Mouse (Mus musculus): ENCODE measurements at regions not wholly inside any gene's neighbourhood (a gene's known extent, or its start where the extent isn't known, plus 50 kb on each side); places are given as distances from the start of the nearest gene placed in this dataset.

- Histone ChIP-seq H3K9me3 (replicated peaks; ENCODE audit: insufficient read depth, low read length) (no peaks in the 10 kb centered on the region), H3K79me2 (ENCODE audit: control insufficient read depth, insufficient read depth, low read length, poor library complexity) (no peaks in the 10 kb centered on the region), H3K4me3 (ENCODE audit: control insufficient read depth in 1 of 2, insufficient read depth in 1 of 2, low read depth in 2 of 2, low read length in 2 of 2) (no peak overlapping the region), H3K36me3 (ENCODE audit: control insufficient read depth in 1 of 2, insufficient read depth in 2 of 2, low read length in 2 of 2) (no peaks in the 10 kb centered on the region), H3K27ac (ENCODE audit: control insufficient read depth, low read depth, low read length) (no peak overlapping the region), H3K27me3 (ENCODE audit: control insufficient read depth in 1 of 2, insufficient read depth in 2 of 2, low read length in 2 of 2) (no peaks in the 10 kb centered on the region), H3K4me1 (ENCODE audit: control insufficient read depth in 1 of 2, insufficient read depth in 2 of 2, low read length in 2 of 2) (no peaks in the 10 kb centered on the region), H3K9ac (ENCODE audit: control insufficient read depth, low read depth, low read length, poor library complexity, severe bottlenecking) (no peak overlapping the region)
- TF ChIP-seq TCF12 (IDR thresholded peaks at IDR 0.05; ENCODE audit: low read depth, low read length), result no peak
- TF ChIP-seq NRF1 (IDR thresholded peaks at IDR 0.05; ENCODE audit: insufficient read depth, low read depth, low read length, poor library complexity, severe bottlenecking), result no peak
- TF ChIP-seq ZMIZ1 (IDR thresholded peaks at IDR 0.05; ENCODE audit: low read depth, low read length), result no peak
- no peak for TF ChIP-seq NELFE (IDR thresholded peaks at IDR 0.05; ENCODE audit: low read depth, low read length)
- no peak for TF ChIP-seq POLR2A (IDR thresholded peaks at IDR 0.05; ENCODE audit: control insufficient read depth in 1 of 2, insufficient read depth in 1 of 2, low read depth in 1 of 2, low read length in 2 of 2, poor library complexity in 1 of 2)
- no peak for TF ChIP-seq CHD2 (IDR thresholded peaks at IDR 0.05; ENCODE audit: low read length)
- no peak for TF ChIP-seq MAFK (IDR thresholded peaks at IDR 0.05; ENCODE audit: borderline replicate concordance, low read depth, low read length)
- TF ChIP-seq MYB (IDR thresholded peaks at IDR 0.05; ENCODE audit: low read depth, low read length), result no peak
- TF ChIP-seq BHLHE40 (IDR thresholded peaks at IDR 0.05; ENCODE audit: borderline replicate concordance, low read depth, low read length), result no peak
- no peak for TF ChIP-seq SMC3 (IDR thresholded peaks at IDR 0.05; ENCODE audit: low read depth, low read length)
- no peak for TF ChIP-seq KAT2A (conservative IDR thresholded peaks at IDR 0.05; ENCODE audit: low read depth, low read length)
- TF ChIP-seq POLR2AphosphoS5 (IDR thresholded peaks at IDR 0.05; ENCODE audit: borderline replicate concordance, low read depth, low read length), result no peak
- no peak for TF ChIP-seq RCOR1 (IDR thresholded peaks at IDR 0.05; ENCODE audit: low read depth, low read length)
- no peak for TF ChIP-seq ELF1 (IDR thresholded peaks at IDR 0.05; ENCODE audit: low read depth, low read length)
- DNase-seq (ENCODE audit: low read depth, low spot score), result no peak
These were observed 280.2 kb upstream of the Pkn2 start for GRCm38 (mm10) chr3:143161993-143162392.

- H3K9me3 ChIP-seq (replicated peaks; ENCODE audit: insufficient read depth, low read length), result no peaks in the 10 kb centered on the region
- TF ChIP-seq NELFE (IDR thresholded peaks at IDR 0.05; ENCODE audit: low read depth, low read length), result no peak
- TF ChIP-seq BHLHE40 (IDR thresholded peaks at IDR 0.05; ENCODE audit: borderline replicate concordance, low read depth, low read length), result no peak
- TF ChIP-seq TAL1 (IDR thresholded peaks at IDR 0.05; ENCODE audit: low read length), result no peak
- no peak for TF ChIP-seq TCF12 (IDR thresholded peaks at IDR 0.05; ENCODE audit: low read depth, low read length)
- no peak overlapping the region for H3K9ac ChIP-seq (ENCODE audit: control insufficient read depth, low read depth, low read length, poor library complexity, severe bottlenecking)
- H3K27me3 ChIP-seq (ENCODE audit: control insufficient read depth in 1 of 2, insufficient read depth in 2 of 2, low read length in 2 of 2), result no peaks in the 10 kb centered on the region
- H3K79me2 ChIP-seq (ENCODE audit: control insufficient read depth, insufficient read depth, low read length, poor library complexity), result no peaks in the 10 kb centered on the region
- H3K4me3 ChIP-seq (ENCODE audit: control insufficient read depth in 1 of 2, insufficient read depth in 1 of 2, low read depth in 2 of 2, low read length in 2 of 2), result no peak overlapping the region
- no peak for DNase-seq (ENCODE audit: low read depth, low spot score)
- H3K27ac ChIP-seq (ENCODE audit: control insufficient read depth, low read depth, low read length), result no peak overlapping the region
- no peaks in the 10 kb centered on the region for H3K36me3 ChIP-seq (ENCODE audit: control insufficient read depth in 1 of 2, insufficient read depth in 2 of 2, low read length in 2 of 2)
- H3K4me1 ChIP-seq (ENCODE audit: control insufficient read depth in 1 of 2, insufficient read depth in 2 of 2, low read length in 2 of 2), result no peaks in the 10 kb centered on the region
These were observed 276.8 kb upstream of the Pkn2 start for GRCm38 (mm10) chr3:143158568-143158967.
